Mouse (Mus musculus) left cerebral cortex, adult 2 months (tissue): ENCODE data around the gene Rrm1. TPM values are rescaled to one million over a fixed set of nuclear protein-coding genes. Genes with fewer than 3 reads are reported as not detected.
A peak's percentile ranks its signal among the peaks of the same experiment; 100 is the strongest.
"Not testable (repeated sequence)": the region's sequence is repeated elsewhere in the genome, so short reads cannot be mapped to it uniquely, and the experiment has no call there.

Experiments used
- DNase-seq, 2 experiments: peaks; one replicate each; pipeline ENCODE4 v3.0.0; 2021 to 2022; ENCODE audit warnings: low spot score in 2 of 2, mixed read lengths in 1 of 2; ENCODE audit errors: extremely low spot score in 1 of 2
- H3K27ac ChIP-seq: fragments of 200-600 bp; 2 replicates; pipeline ENCODE4 v1.8.1; 2022
- H3K4me3 ChIP-seq: fragments of 200-600 bp; 2 replicates; pipeline ENCODE4 v1.8.1; 2022
- CTCF ChIP-seq: fragments of 200-600 bp; IDR thresholded peaks from 2 replicates; pipeline ENCODE4 v1.8.1; 2022; ENCODE audit warnings: antibody characterized with exemption, mild to moderate bottlenecking, moderate library complexity
- intact Hi-C: fragments of 180-260 bp; cut with DNase I; formaldehyde crosslinking; loops from one replicate; pipeline ENCODE4 v1.15.1; 2025
- total RNA-seq, 2 experiments: library from RNA; stranded (reverse); gene quantifications; 2 replicates each; pipeline ENCODE4 v1.2.3; 2021

Gene Rrm1
- total RNA-seq, 2 experiments from 2014 or later = 10.4 to 12.3 TPM

GRCm38 (mm10) chr7:102479368-102480078, 38.0 kb downstream of the Rrm1 start:
- intact Hi-C loops = no loop called here
- TF ChIP-seq CTCF = no peak
- Histone ChIP-seq H3K4me3 (no peak overlapping the region), H3K27ac (no peak overlapping the region)
- no peak for DNase-seq

- no peak for DNase-seq
- intact Hi-C loops = no loop called here
- Histone ChIP-seq H3K27ac (no peak overlapping the region), H3K4me3 (no peak overlapping the region)
- TF ChIP-seq CTCF = no peak
Observed at GRCm38 (mm10) chr7:102480821-102481220, 39.3 kb downstream of the Rrm1 start.

DNA sequence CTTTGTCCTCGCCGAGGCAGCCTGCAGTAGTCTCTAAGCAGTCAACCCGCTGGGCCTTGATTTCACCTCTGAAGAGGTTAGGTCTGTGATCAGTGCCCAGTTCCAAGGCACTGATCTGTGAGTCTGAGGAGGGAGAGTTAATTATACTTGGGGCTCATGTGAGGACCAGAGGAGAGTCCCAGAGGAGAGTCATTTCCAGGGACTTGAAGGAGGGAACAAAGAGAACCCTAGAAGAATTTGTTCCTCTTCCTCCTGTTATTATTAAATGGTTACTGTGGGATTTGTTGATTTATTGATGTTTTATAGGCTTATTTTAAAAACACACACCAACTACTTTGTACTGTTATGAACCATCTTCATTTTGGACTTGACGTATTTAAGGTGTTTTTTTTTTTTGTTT, 40.1 kb downstream of the Rrm1 start, which contains the start of gene Olfr543:
Gene Olfr543, minus strand, starts transcription at position 101 of the 400 bp plus-strand sequence.
- no peak within 1 kb of the TSS for H3K27ac ChIP-seq
- no peak within 1 kb of the TSS for H3K4me3 ChIP-seq
- no peak for TF ChIP-seq CTCF
- intact Hi-C loops = no loop called here
- no peak for DNase-seq

GRCm38 (mm10) chr7:102483665-102484064, 42.2 kb downstream of the Rrm1 start:
- no peak for DNase-seq
- Histone ChIP-seq H3K4me3 (no peak overlapping the region), H3K27ac (no peak overlapping the region)
- no peak for TF ChIP-seq CTCF
- intact Hi-C loops = no loop called here

DNA sequence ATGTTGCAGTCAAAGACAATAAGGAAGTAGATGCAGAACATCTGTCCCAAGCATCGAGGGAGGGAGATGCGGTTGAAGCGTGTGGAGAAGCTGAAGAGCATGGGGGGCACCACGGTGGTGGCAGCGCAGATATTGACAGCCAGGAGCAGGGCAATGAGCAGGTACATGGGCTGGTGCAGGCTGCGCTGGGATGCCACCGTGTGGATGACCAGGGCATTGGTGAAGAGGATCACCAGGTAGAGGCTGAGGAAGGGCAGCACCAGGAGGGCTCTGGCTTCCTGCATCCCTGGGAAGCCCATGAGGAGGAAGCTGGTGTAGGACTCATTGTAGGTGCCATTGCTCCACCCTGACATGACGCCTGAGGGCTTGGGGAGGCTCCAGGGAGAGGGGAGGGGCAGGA, 43.3 kb downstream of the Rrm1 start:
- H3K4me3 ChIP-seq, intact Hi-C loops, DNase-seq, H3K27ac ChIP-seq: not testable (repeated sequence)

DNA sequence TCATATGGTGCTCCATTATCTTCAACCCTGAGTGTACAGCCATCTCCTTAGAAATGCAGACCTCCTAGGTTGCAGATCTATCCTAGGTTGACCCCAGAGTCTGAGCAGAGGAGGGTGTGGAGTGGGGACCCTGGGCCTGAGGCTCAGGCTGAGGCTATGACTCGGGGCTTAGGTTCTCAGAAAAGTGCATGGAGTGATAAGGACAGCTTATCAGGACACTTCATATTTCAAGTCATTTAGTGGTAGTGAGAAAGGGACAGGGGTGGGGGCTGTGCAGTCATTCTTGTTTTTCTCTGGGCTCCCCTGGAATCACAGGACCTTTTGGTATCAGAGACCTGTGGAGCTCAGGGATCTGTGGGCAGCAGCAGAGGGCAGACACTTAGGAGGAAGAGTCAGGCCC, 44.6 kb downstream of the Rrm1 start:
- intact Hi-C loops = no loop called here
- TF ChIP-seq CTCF = no peak
- Histone ChIP-seq H3K4me3 (no peak overlapping the region), H3K27ac (no peak overlapping the region)
- no peak for DNase-seq

DNA sequence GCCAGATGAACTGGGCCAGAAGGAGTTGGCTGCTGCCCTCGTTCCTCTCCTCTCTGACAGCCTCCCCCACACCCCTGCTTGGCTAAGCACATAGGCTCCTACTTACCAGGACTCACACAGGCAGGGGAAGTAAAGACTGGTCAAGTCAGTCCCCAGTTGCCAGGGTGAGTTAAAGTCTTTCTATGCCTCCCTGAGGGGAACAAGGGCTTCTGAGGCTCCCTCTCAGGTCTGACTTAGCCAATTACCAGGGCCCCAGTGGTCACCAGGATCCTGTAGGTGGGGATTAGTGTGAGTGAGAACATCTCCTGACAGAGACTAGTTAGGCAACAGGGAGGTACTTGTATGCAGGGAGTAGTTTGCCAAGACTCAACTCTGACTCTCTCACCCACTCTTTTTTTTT, 46.7 kb downstream of the Rrm1 start, which contains the start of gene Olfr544:
Gene Olfr544, minus strand, starts transcription at position 153 of the 400 bp plus-strand sequence.
- Histone ChIP-seq H3K27ac (no peak within 1 kb of the TSS), H3K4me3 (no peak within 1 kb of the TSS)
- TF ChIP-seq CTCF = no peak
- intact Hi-C loops = no loop called here
- DNase-seq = no peak

DNA sequence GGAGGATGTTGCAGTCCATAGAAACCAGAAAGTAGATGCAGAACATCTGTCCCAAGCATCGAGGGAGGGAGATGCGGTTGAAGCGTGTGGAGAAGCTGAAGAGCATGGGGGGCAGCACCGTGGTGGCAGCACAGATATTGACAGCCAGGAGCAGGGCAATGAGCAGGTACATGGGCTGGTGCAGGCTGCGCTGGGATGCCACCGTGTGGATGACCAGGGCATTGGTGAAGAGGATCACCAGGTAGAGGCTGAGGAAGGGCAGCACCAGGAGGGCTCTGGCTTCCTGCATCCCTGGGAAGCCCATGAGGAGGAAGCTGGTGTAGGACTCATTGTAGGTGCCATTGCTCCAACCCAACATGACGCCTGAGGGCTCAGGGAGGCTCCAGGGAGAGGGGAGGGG, 52.9 kb downstream of the Rrm1 start:
- intact Hi-C loops, H3K4me3 ChIP-seq, H3K27ac ChIP-seq, DNase-seq: not testable (repeated sequence)

GRCm38 (mm10) chr7:102499473-102499872, 58.0 kb downstream of the Rrm1 start, which contains the start of gene Olfr545:
Gene Olfr545, minus strand, starts transcription at chr7:102499573.
- Histone ChIP-seq H3K27ac (no peak within 1 kb of the TSS), H3K4me3 (no peak within 1 kb of the TSS)
- intact Hi-C loops = no loop called here
- TF ChIP-seq CTCF = no peak
- no peak for DNase-seq

DNA sequence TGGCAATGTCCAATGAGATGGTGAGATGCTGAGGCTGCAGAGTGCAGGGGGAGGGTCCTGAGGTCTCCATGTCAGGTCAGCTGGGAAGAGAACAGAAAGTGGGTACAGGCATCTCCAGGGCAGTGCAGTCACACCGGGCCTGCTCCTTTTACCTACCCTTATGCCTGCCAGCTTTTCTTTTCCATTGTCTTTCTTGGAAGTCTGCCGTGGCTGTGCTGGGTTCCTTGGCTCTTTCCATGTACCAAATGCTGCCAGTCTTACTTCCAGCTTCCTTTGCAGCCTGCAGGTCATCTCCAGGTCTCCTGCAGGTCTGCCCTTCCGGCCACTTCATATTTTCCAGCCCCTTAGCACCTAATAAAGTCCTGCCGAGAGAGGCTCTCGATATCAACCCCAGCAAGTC, 60.5 kb downstream of the Rrm1 start:
- intact Hi-C loops = no loop called here
- no peak for DNase-seq

DNA sequence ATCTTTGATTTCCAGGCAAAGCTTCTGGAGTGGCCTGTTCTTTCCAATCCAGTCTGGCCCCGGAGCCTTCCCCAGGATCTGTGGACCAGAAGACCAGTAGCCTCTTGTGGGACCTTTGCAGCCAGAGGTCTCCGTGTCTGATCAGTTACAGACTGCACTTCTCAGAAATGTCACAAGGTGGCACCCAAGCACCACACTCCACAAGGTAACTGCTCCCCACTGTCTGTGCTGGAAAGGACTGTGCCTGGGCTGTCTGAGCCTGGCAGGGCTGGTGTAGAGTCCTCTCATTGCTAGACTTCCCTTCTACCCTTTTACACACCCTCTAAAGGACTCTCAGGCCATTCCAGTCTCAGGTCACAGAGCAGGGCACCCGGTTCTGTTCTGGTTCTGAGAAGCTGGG, 65.4 kb downstream of the Rrm1 start:
- intact Hi-C loops = no loop called here
- peak; percentile 68 to 80 for DNase-seq
- Histone ChIP-seq H3K4me3 (no peak overlapping the region), H3K27ac (no peak overlapping the region)
- peak; percentile 91 for TF ChIP-seq CTCF

More for the DNA sequence above, 60.5 kb downstream of the Rrm1 start:
- Histone ChIP-seq H3K4me3 (no peak overlapping the region), H3K27ac (no peak overlapping the region)
- TF ChIP-seq CTCF = no peak

- Histone ChIP-seq H3K4me3 (no peak overlapping the region), H3K27ac (no peak overlapping the region)
- no peak for TF ChIP-seq CTCF
- intact Hi-C loops = no loop called here
- DNase-seq = no peak
Observed at GRCm38 (mm10) chr7:102508066-102508465, 66.6 kb downstream of the Rrm1 start.

GRCm38 (mm10) chr7:102508666-102509065, 67.2 kb downstream of the Rrm1 start:
- intact Hi-C loops = no loop called here
- no peak for DNase-seq
- H3K4me3 ChIP-seq = no peak overlapping the region
- no peak overlapping the region for H3K27ac ChIP-seq
- no peak for TF ChIP-seq CTCF
